Mouse (Mus musculus) liver, adult (tissue): ENCODE results near the gene Dcaf12.

ENCODE experiments used
- GATA4 ChIP-seq: IDR thresholded peaks from 2 replicates; pipeline ENCODE4 v1.6.1; 2014; ENCODE audit warnings: mild to moderate bottlenecking, low read length; ENCODE audit not compliant: insufficient replicate concordance

The Dcaf12 gene

DNA sequence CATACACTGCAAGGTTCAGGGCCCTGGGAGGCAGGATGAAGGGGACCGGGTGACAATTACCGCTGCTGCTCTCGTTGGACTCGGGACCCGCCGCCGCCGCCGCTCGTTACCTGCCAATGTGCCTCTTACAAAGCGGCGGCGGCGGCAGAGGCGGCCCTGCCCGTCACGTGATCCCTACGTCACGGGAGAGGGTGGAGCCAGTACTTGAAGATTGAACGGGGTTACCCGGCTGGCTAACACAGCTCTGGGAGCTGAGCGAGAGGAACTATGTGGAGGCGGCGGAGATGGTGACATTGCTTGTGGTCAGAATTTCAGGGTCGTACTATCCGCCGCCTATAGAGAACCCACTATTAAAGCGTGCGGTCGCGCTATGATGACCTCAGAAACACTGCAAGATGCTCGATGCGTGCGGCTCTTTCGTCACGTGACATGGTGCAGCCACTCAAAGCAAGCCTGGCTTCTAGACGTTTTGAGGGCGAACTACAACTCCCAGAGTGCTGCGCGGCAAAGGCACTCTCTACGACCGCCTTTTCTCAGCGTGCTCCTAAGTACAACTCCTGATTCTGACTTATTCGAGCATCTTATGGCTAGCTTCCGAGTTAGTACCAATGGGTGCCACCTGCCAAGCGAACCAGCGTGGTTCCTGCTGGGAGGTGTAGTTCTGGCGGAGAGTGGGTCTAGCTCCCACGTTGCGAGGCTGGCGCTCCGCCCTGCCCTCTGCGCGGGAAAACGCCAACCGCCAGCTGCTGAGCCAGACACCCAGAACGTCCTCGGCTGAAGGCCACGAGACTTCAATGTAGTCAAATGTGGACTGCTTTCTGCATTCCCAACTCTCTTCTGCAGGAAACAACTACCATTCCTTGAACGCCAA is 39.5 kb downstream of the Dcaf12 start, which contains the start of gene Ubap2:
TSS of gene Ubap2 (minus strand) at position 165 of the 871 bp plus-strand sequence.
- TF ChIP-seq GATA4, result peak; percentile 9; the same call in 1 of the 2 replicates

DNA sequence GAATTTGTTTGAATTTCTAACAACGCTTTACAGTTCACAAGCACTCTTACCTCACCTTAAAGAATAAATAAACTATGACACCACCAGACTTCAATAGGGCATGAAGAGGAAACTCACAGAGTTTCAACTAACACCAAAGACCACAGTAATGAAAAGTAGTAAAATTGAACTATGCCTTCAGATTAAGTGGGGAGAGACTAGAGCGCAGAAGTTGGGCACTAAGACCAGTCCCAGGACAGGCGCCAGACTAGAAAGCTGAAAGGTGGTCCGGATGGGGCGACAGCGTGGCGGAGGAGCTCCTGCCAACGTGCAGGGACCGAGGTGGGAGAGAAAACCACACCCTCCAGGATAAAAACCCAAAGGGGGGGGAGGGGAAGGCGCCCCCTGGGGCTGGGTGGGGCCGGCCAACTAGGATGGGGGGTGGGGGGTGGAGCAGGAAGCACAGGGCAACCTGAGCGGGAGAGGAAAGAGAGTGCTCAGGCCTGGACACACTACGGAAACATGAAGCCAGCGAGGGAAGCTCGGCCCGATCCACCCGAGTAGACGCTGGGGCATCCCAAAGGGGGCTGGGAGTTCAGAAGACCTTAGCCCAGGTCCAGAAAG is 40.2 kb downstream of the Dcaf12 start:
- no peak for TF ChIP-seq GATA4

DNA sequence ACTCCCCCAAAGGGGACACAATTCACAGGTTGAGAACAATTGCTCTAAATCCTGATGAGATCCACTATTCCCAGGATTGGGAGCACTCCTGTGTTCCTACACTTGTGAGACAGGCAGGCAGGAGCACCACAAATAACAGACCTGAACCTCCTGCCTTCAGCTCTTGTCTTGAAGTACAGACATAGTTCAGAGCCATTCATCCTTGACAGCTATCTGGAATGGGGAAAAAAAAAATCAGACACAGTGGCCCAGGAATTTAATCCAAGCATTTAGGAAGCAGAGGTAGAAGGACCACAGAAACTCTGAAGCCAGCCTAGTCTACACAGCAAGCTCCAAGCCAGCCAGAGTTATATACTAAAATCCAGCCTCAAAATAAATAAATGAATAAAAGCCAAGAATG is 46.6 kb downstream of the Dcaf12 start:
- TF ChIP-seq GATA4, result no peak

DNA sequence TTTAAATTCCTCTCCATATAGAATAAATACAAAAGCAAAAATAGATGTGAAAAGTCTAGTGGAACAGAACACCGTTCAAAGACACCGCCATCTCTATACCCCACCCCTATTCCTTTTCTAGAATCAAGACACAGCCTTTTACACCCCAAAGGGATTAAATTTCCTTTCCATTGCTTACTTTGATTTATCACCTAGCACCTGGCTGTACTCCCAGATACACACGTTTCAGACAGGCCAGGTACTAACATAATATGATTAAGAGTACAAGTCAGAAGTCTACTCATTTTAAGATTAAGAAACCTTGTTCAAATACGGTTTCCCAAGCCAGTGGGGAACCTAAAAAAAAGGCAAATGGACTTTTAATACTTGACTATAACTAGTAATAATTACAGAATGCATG is 48.3 kb downstream of the Dcaf12 start:
- no peak for TF ChIP-seq GATA4

DNA sequence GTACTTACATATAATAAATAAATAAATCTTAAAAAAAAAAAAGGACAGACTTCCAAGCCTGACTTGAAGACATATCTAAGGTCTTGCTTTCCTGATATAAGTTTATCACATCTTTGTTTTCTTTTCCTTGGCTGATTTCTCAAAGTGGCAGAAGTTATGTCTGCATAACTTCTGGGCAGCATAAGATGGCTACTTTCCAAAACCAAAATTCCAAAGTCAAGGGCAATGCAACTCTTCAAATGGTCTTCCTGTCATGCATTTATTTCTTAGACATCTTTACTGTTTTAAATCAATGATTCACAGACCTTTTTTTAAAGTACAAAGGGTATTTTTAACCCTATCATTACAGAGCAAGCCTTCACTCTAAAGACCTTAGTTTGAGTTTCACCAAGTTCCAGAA is 54.0 kb downstream of the Dcaf12 start:
- TF ChIP-seq GATA4, result no peak

DNA sequence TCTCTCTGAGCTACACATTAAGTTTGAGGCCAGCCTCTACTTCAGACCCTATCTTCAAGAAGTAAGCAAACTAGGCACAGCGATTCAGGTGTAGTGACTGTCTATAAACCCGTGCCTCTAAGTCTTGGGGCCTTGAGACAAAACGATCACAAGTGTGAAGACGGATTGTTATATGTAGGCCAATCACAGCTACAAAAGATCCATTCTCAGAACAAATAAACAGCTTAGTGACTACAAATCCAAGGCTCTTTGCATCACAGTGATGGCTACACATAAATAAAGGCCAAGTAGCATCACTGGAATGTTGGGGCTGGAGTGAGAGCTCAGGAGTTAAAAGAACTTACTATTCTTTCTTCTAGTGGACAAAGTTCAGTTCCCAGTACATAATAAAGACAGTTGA is 55.7 kb downstream of the Dcaf12 start:
- TF ChIP-seq GATA4, result no peak

DNA sequence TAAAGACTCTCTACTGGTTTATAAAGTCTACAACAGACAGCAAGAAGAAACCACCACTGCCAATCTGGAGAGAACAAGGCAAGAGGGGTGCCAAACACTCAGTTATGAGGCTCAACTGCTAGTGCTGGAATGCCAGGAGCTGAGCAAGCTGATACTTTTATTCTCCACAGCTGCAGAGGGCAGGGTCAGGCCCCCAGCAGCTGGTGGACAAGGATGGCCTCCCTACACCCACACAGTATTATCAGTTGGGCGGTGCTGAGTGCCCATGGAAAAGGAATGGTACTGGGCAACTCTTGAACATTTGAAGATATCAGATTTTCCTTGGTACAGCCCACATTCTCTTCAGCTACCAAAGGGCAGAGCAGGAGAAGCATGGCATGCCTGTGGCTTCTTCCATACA is 56.9 kb downstream of the Dcaf12 start:
- no peak for TF ChIP-seq GATA4

DNA sequence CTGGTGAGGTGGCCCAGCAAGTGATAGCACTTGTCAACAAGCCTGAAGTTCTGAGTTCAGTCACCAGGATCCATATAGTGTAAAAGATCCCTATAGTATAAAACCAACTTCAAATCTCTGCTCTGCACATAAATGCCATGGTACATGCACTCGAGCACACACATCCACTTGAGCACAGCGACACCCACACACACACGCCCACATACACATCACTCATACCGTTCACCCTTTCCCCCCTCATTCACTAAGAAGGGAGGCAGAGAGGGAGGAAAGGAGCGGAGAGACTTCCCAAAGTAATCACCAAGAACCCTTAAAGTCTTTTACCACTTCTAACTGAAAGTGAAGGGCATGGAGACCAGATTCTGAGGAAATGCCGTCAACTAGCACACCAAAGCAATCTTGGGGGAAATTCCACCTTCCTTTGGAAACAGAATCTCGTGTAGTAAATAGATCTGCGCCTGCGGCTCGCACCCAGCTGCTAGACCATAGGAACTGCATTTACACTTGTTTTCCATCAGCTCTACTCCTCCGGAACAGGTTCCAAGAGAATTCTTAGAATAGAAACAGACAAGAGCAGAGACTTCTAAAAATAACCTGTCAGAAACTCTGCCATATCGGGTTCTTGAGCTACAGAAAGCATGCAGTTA is 59.0 kb downstream of the Dcaf12 start:
- no peak for TF ChIP-seq GATA4

DNA sequence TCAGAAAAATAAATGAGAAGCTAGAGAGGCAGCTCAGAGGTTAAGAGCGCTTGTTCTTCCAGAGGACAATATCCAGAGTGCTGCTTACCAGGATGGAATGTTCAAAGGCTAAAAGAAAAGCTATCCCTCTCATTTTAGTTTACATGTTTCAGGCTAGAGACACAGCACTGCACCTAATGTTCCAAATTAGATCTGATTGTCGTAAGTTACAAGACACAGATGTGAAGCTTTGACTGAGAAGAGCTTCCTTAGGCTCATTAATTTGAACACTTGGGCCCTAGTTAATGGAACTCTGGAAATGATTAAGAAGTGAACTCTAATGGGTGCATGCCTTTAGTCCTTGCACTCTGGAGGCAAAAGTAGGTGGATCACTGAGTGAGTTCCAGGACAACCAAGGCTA is 60.9 kb downstream of the Dcaf12 start:
- no peak for TF ChIP-seq GATA4

DNA sequence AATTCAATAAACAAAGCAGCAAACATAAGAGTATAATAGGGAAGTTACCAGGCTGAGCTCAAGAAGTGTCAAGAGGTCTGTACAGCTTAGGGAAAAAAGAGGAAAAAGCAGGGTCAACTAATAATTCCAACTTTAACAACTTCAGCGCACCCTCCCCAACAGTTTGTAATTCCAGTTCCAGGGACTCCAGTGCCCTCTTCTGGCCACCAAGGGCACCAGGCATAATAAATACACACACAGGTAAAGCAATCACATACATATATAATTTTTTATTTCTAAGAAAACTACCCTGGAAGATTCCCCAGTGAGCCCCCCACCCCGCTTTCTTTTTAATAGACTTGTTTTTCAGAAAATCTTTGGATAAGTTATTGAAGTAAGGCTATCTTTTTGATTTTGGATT is 69.3 kb downstream of the Dcaf12 start:
- no peak for TF ChIP-seq GATA4
